Comparison of ENCODE assay signal across 19 mouse cellular contexts in genomic region chr12:79292874-79293273, GRCm38 (mm10). TPM values are rescaled to one million over a fixed set of nuclear protein-coding genes. Genes with fewer than 3 reads are reported as not detected.
A peak's percentile ranks its signal among the peaks of the same experiment; 100 is the strongest.
DNase-seq lines count a peak whose midpoint lies in the region; ATAC-seq lines count a peak whose summit lies in the region.
"Had no signal": no experiment of that assay in that cellular context is flagged by ENCODE, and none has a peak within 500 bp of the region (broad histone marks: within the 10 kb centered on the region; RNA-seq: fewer than 3 reads in every experiment).

No protein-coding gene starts in this region.

- H3K4me1 ChIP-seq in embryonic facial prominence, embryonic 13.5 days: peaks cover 13% of the 10 kb centered on the region
- peaks cover 13% of the 10 kb centered on the region for H3K4me1 ChIP-seq in embryonic facial prominence, embryonic 10.5 days
- peaks cover 11% of the 10 kb centered on the region for H3K4me1 ChIP-seq in liver, embryonic 11.5 days (replicated peaks; ENCODE audit: control insufficient read depth, insufficient read depth, low read length)
- H3K4me1 ChIP-seq in liver, embryonic 15.5 days (replicated peaks): peaks cover 33% of the 10 kb centered on the region

- 72% methylated on average over 6 of the region's 6 CpGs for WGBS in embryonic facial prominence, embryonic 13.5 days
- 84% methylated on average over 6 of the region's 6 CpGs for WGBS in embryonic facial prominence, embryonic 10.5 days
- WGBS in liver, embryonic 11.5 days: 84% methylated on average over 6 of the region's 6 CpGs
- 72% methylated on average over 6 of the region's 6 CpGs for WGBS in liver, embryonic 15.5 days (ENCODE audit: insufficient replicate concordance)

- no peak for ATAC-seq in embryonic facial prominence, embryonic 13.5 days (ENCODE audit: insufficient number of reproducible peaks, insufficient read depth, low FRiP score, low TSS enrichment, low read depth)
- no peak for ATAC-seq in liver, embryonic 11.5 days (replicated peaks; ENCODE audit: low FRiP score)
- no peak for ATAC-seq in liver, embryonic 15.5 days (ENCODE audit: insufficient read depth)
- ATAC-seq: forebrain, embryonic 16.5 days had no signal

- intact Hi-C loops in gastrocnemius, postnatal 36 days (cut with DNase I): no loop called here

- peak overlapping the region; percentile 4; the same call in 1 of the 2 replicates for H3K27ac ChIP-seq in embryonic facial prominence, embryonic 13.5 days
- no peak overlapping the region for H3K27ac ChIP-seq in embryonic facial prominence, embryonic 10.5 days (replicated peaks)
- no peak overlapping the region for H3K27ac ChIP-seq in liver, embryonic 11.5 days (ENCODE audit: low read depth, low read length)
- peak overlapping the region; percentile 38; the same call in 1 of the 2 replicates for H3K27ac ChIP-seq in liver, embryonic 15.5 days (replicated peaks)
- H3K27ac ChIP-seq: embryonic facial prominence, embryonic 12.5 days; forebrain, embryonic 12.5 days; heart, adult 2 months; heart, embryonic 15.5 days; hindbrain, embryonic 13.5 days had no signal

- no peak overlapping the region for H3K4me3 ChIP-seq in embryonic facial prominence, embryonic 13.5 days
- H3K4me3 ChIP-seq in embryonic facial prominence, embryonic 10.5 days: no peak overlapping the region
- no peak overlapping the region for H3K4me3 ChIP-seq in liver, embryonic 11.5 days (ENCODE audit: low read depth, low read length)
- H3K4me3 ChIP-seq in liver, embryonic 15.5 days (replicated peaks): no peak overlapping the region
- H3K4me3 ChIP-seq: embryonic facial prominence, embryonic 12.5 days; forebrain, embryonic 12.5 days; heart, adult 2 months; heart, embryonic 15.5 days; hindbrain, embryonic 13.5 days had no signal

- H3K9ac ChIP-seq in embryonic facial prominence, embryonic 13.5 days: no peak overlapping the region
- H3K9ac ChIP-seq in liver, embryonic 11.5 days (ENCODE audit: low read depth, low read length): no peak overlapping the region
- no peak overlapping the region for H3K9ac ChIP-seq in liver, embryonic 15.5 days
- H3K9ac ChIP-seq: embryonic facial prominence, embryonic 12.5 days; forebrain, embryonic 12.5 days; heart, embryonic 15.5 days; hindbrain, embryonic 13.5 days had no signal

- H3K27me3 ChIP-seq in embryonic facial prominence, embryonic 13.5 days: no peaks in the 10 kb centered on the region
- H3K27me3 ChIP-seq in embryonic facial prominence, embryonic 10.5 days (replicated peaks; ENCODE audit: low read depth, poor library complexity, severe bottlenecking): no peaks in the 10 kb centered on the region
- no peaks in the 10 kb centered on the region for H3K27me3 ChIP-seq in liver, embryonic 11.5 days (replicated peaks; ENCODE audit: control insufficient read depth, insufficient read depth, low read length)
- no peaks in the 10 kb centered on the region for H3K27me3 ChIP-seq in liver, embryonic 15.5 days
- H3K27me3 ChIP-seq: embryonic facial prominence, embryonic 12.5 days; forebrain, embryonic 12.5 days; heart, embryonic 15.5 days; hindbrain, embryonic 13.5 days had no signal

- H3K4me2 ChIP-seq in embryonic facial prominence, embryonic 13.5 days: no peak overlapping the region
- H3K4me2 ChIP-seq in liver, embryonic 11.5 days: no peak overlapping the region
- H3K4me2 ChIP-seq in liver, embryonic 15.5 days: no peak overlapping the region
- H3K4me2 ChIP-seq: embryonic facial prominence, embryonic 12.5 days; forebrain, embryonic 12.5 days; heart, embryonic 11.5 days; heart, embryonic 15.5 days; hindbrain, embryonic 13.5 days had no signal

- H3K9me3 ChIP-seq in embryonic facial prominence, embryonic 13.5 days: no peaks in the 10 kb centered on the region
- H3K9me3 ChIP-seq in embryonic facial prominence, embryonic 10.5 days: no peaks in the 10 kb centered on the region
- H3K9me3 ChIP-seq in liver, embryonic 11.5 days (ENCODE audit: control insufficient read depth, low read length): no peaks in the 10 kb centered on the region
- no peaks in the 10 kb centered on the region for H3K9me3 ChIP-seq in liver, embryonic 15.5 days (replicated peaks)
- H3K9me3 ChIP-seq: embryonic facial prominence, embryonic 12.5 days; forebrain, embryonic 12.5 days; heart, embryonic 15.5 days; hindbrain, embryonic 13.5 days had no signal

- H3K36me3 ChIP-seq in embryonic facial prominence, embryonic 13.5 days: peaks cover 22% of the 10 kb centered on the region
- H3K36me3 ChIP-seq in embryonic facial prominence, embryonic 10.5 days (replicated peaks): peaks cover 36% of the 10 kb centered on the region
- H3K36me3 ChIP-seq in liver, embryonic 11.5 days (ENCODE audit: control insufficient read depth, insufficient read depth, low read length): peaks cover 4% of the 10 kb centered on the region; the same call in 1 of the 2 replicates
- H3K36me3 ChIP-seq in liver, embryonic 15.5 days (replicated peaks): peaks cover 26% of the 10 kb centered on the region

- no peak for DNase-seq in embryonic facial prominence, embryonic 10.5 days (ENCODE audit: low spot score)
- peak; percentile 24 for DNase-seq in liver
- DNase-seq in liver, embryonic 11.5 days (ENCODE audit: low spot score): no peak
- DNase-seq in gastrocnemius, postnatal 36 days: no peak
- DNase-seq in layer of hippocampus, adult 18-20 months (ENCODE audit: low spot score in 2 of 2): no peak
- DNase-seq: cerebellum, adult 2 months; cerebellum, postnatal 10 days; embryo, embryonic 11 days; gastrocnemius, postnatal 10 days; heart, adult 2 months; heart, postnatal 14 days had no signal

RNA-seq across cellular contexts. Expression of gene Zfyve26, which starts 3.2 kb away (rescaled TPM):
- polyA plus RNA-seq in embryonic facial prominence, embryonic 13.5 days (2015; fragmentation: Nextera tagmentation; extraction: Ambion mirVana): 15.5 and 15.6 TPM in 2 replicates
- 15.2 and 16.5 TPM in 2 replicates for polyA plus RNA-seq in embryonic facial prominence, embryonic 10.5 days (2016; fragmentation: Nextera tagmentation; extraction: Ambion mirVana)
- polyA plus RNA-seq in liver, embryonic 11.5 days (2014; fragmentation: Nextera tagmentation; extraction: Ambion mirVana): 16.2 and 18.0 TPM in 2 replicates
- polyA plus RNA-seq in liver, embryonic 15.5 days (2015; fragmentation: Nextera tagmentation; extraction: Ambion mirVana): 7.3 and 7.6 TPM in 2 replicates
- 10 to 100 TPM; 13.4 to 14.8 TPM for total RNA-seq in gastrocnemius, postnatal 36 days (2021)
- 10 to 100 TPM; 32.7 to 33.6 TPM for total RNA-seq in layer of hippocampus, adult 18-20 months (2021)

RNA-seq across cellular contexts. Expression of gene Rad51b, which starts 4.2 kb away (rescaled TPM):
- polyA plus RNA-seq in embryonic facial prominence, embryonic 13.5 days (2015; fragmentation: Nextera tagmentation; extraction: Ambion mirVana): 8.8 and 9.3 TPM in 2 replicates
- polyA plus RNA-seq in embryonic facial prominence, embryonic 10.5 days (2016; fragmentation: Nextera tagmentation; extraction: Ambion mirVana): 6.4 and 8.4 TPM in 2 replicates
- polyA plus RNA-seq in liver, embryonic 11.5 days (2014; fragmentation: Nextera tagmentation; extraction: Ambion mirVana): 7.7 and 8.3 TPM in 2 replicates
- 4.3 and 4.6 TPM in 2 replicates for polyA plus RNA-seq in liver, embryonic 15.5 days (2015; fragmentation: Nextera tagmentation; extraction: Ambion mirVana)
- total RNA-seq in gastrocnemius, postnatal 36 days (2021): under 1 TPM in 1 of 2 experiments, not detected in 1; 0.23 TPM
- under 1 TPM in 1 of 2 experiments, not detected in 1; 0.17 TPM for total RNA-seq in layer of hippocampus, adult 18-20 months (2021)

Comparison
In these comparisons a context has a peak if more than half of its experiments do, and no peak if none do; other contexts are left out.
1. H3K27ac ChIP-seq: peak in embryonic facial prominence, embryonic 13.5 days (single experiment) and liver, embryonic 15.5 days (single experiment); none in embryonic facial prominence, embryonic 10.5 days (single experiment) and liver, embryonic 11.5 days (single experiment).